Mouse (Mus musculus): Measurements from ENCODE around the gene Gm5796. TPM values are rescaled to one million over a fixed set of nuclear protein-coding genes. Genes with fewer than 3 reads are reported as not detected.
"Not testable (repeated sequence)": the region's sequence is repeated elsewhere in the genome, so short reads cannot be mapped to it uniquely, and the experiment has no call there.

The Gm5796 gene
- not detected in 2 replicates for polyA plus RNA-seq (2011; ENCODE audit: insufficient read length, low read depth, missing spikeins)

- not testable (repeated sequence) for H3K4me3 ChIP-seq (ENCODE audit: insufficient read depth, low read length); H3K4me1 ChIP-seq (ENCODE audit: control insufficient read depth, insufficient read depth, low read length); H3K27ac ChIP-seq (ENCODE audit: insufficient read depth, low read length)
Observed at GRCm38 (mm10) chr14:4023641-4024040, at the start of gene Gm5796. Gm5796 (plus strand) TSS chr14:4023941.

DNA sequence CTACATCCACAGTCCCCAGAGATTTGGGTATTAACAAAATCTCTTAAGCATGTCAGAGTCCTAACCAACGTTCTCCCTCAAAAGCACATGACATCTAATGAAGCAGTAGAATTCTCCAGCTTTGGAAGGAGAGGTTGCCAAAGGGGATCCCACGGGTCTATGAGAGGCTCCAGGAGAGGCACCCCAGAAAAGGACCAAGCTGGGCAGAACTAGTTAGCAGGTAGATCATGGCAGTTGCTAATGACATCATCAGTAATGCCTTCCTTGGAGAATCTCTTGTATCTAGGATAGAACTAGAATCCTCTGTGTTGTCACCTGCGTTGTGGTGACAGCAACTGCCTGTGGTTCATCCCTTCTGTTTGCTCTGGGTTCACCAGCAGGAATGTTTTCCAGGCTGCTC lies 25.6 kb upstream of the Gm5796 start, which contains the start of gene Gm3099:
Gm3099 (plus strand) TSS at position 301 of the 400 bp plus-strand sequence.
- not testable (repeated sequence) for H3K27ac ChIP-seq (ENCODE audit: insufficient read depth, low read length); H3K4me1 ChIP-seq (ENCODE audit: control insufficient read depth, insufficient read depth, low read length); H3K4me3 ChIP-seq (ENCODE audit: insufficient read depth, low read length)

GRCm38 (mm10) chr14:4083820-4084219 lies 60.1 kb downstream of the Gm5796 start, which contains the start of gene Gm3115:
Gm3115 (plus strand) TSS chr14:4084120.
- not testable (repeated sequence) for H3K4me3 ChIP-seq (ENCODE audit: insufficient read depth, low read length); H3K27ac ChIP-seq (ENCODE audit: insufficient read depth, low read length); H3K4me1 ChIP-seq (ENCODE audit: control insufficient read depth, insufficient read depth, low read length)

Other genes starting within 250 kb of the Gm5796 start
- not detected in 2 replicates for gene Gm3002, start 213.9 kb upstream of the Gm5796 start, polyA plus RNA-seq (2011; ENCODE audit: insufficient read length, low read depth, missing spikeins)
- gene Gm3033, start 177.7 kb upstream of the Gm5796 start, polyA plus RNA-seq (2011; ENCODE audit: insufficient read length, low read depth, missing spikeins): not detected in 2 replicates
- gene Gm2916, start 139.8 kb upstream of the Gm5796 start, polyA plus RNA-seq (2011; ENCODE audit: insufficient read length, low read depth, missing spikeins): not detected in 2 replicates
- not detected in 2 replicates for gene Gm3029, start 92.2 kb upstream of the Gm5796 start, polyA plus RNA-seq (2011; ENCODE audit: insufficient read length, low read depth, missing spikeins)
- gene Gm3095, start 60.4 kb upstream of the Gm5796 start, polyA plus RNA-seq (2011; ENCODE audit: insufficient read length, low read depth, missing spikeins): not detected in 2 replicates
- not detected in 2 replicates for gene Gm3099, start 25.5 kb upstream of the Gm5796 start, polyA plus RNA-seq (2011; ENCODE audit: insufficient read length, low read depth, missing spikeins)
- not detected in 2 replicates for gene Gm3115, start 60.2 kb downstream of the Gm5796 start, polyA plus RNA-seq (2011; ENCODE audit: insufficient read length, low read depth, missing spikeins)
- gene Gm8108, start 86.6 kb downstream of the Gm5796 start, polyA plus RNA-seq (2011; ENCODE audit: insufficient read length, low read depth, missing spikeins): not detected in 2 replicates
- gene Gm3127, start 141.1 kb downstream of the Gm5796 start, polyA plus RNA-seq (2011; ENCODE audit: insufficient read length, low read depth, missing spikeins): not detected in 2 replicates
- gene Gm2974, start 158.6 kb downstream of the Gm5796 start, polyA plus RNA-seq (2011; ENCODE audit: insufficient read length, low read depth, missing spikeins): not detected in 2 replicates
- gene Gm3138, start 225.7 kb downstream of the Gm5796 start, polyA plus RNA-seq (2011; ENCODE audit: insufficient read length, low read depth, missing spikeins): not detected in 2 replicates